Mouse (Mus musculus) induced T-regulatory cell, adult 2 months (primary cell): ENCODE data around the gene Sirt5.

Experiments used
- DNase-seq: peaks from one replicate; pipeline ENCODE4 v3.0.0-alpha.2; 2012; ENCODE audit warnings: low read depth

Sirt5 gene

GRCm38 (mm10) chr13:43364985-43365824 lies at the start of gene Sirt5:
Gene Sirt5, plus strand, starts transcription at chr13:43365496.
- DNase-seq, result peak; percentile 90

GRCm38 (mm10) chr13:43317411-43317810 lies 47.9 kb upstream of the Sirt5 start:
- DNase-seq, result no peak

- no peak for DNase-seq
These were observed 45.9 kb upstream of the Sirt5 start for GRCm38 (mm10) chr13:43319396-43319795.

GRCm38 (mm10) chr13:43321492-43321891 lies 43.8 kb upstream of the Sirt5 start:
- DNase-seq, result peak; percentile 59

GRCm38 (mm10) chr13:43325427-43325826 lies 39.9 kb upstream of the Sirt5 start:
- DNase-seq, result no peak

GRCm38 (mm10) chr13:43331721-43332444 lies 33.4 kb upstream of the Sirt5 start:
- no peak for DNase-seq

GRCm38 (mm10) chr13:43332591-43332990 lies 32.7 kb upstream of the Sirt5 start:
- DNase-seq, result peak; percentile 65

- DNase-seq, result no peak
These were observed 28.7 kb upstream of the Sirt5 start for GRCm38 (mm10) chr13:43336425-43337221.

- no peak for DNase-seq
These were observed 27.3 kb upstream of the Sirt5 start for GRCm38 (mm10) chr13:43338001-43338400.

- DNase-seq, result no peak
These were observed 26.7 kb upstream of the Sirt5 start for GRCm38 (mm10) chr13:43338632-43339031.

- no peak for DNase-seq
These were observed 18.5 kb upstream of the Sirt5 start for GRCm38 (mm10) chr13:43346825-43347224.

- no peak for DNase-seq
These were observed 15.9 kb upstream of the Sirt5 start for GRCm38 (mm10) chr13:43349376-43349775.

GRCm38 (mm10) chr13:43350489-43351169 lies 14.7 kb upstream of the Sirt5 start:
- no peak for DNase-seq

- DNase-seq, result no peak
These were observed 11.9 kb upstream of the Sirt5 start for GRCm38 (mm10) chr13:43353356-43353755.

GRCm38 (mm10) chr13:43354362-43354761 lies 10.9 kb upstream of the Sirt5 start:
- no peak for DNase-seq

- DNase-seq, result no peak
These were observed 8.8 kb upstream of the Sirt5 start for GRCm38 (mm10) chr13:43356346-43357125.

GRCm38 (mm10) chr13:43360534-43360933 lies 4.8 kb upstream of the Sirt5 start:
- DNase-seq, result no peak

GRCm38 (mm10) chr13:43362353-43362752 lies 2.9 kb upstream of the Sirt5 start:
- no peak for DNase-seq

- no peak for DNase-seq
These were observed 509 bp downstream of the Sirt5 start for GRCm38 (mm10) chr13:43365825-43366184.

- DNase-seq, result no peak
These were observed 4.8 kb downstream of the Sirt5 start for GRCm38 (mm10) chr13:43370063-43370462.

- peak; percentile 21 for DNase-seq
These were observed 7.6 kb downstream of the Sirt5 start for GRCm38 (mm10) chr13:43372892-43373291.
